Mouse (Mus musculus): ENCODE results near the gene Ttc30a2. TPM values are rescaled to one million over a fixed set of nuclear protein-coding genes. Genes with fewer than 3 reads are reported as not detected.
"Not testable (repeated sequence)": the region's sequence is repeated elsewhere in the genome, so short reads cannot be mapped to it uniquely, and the experiment has no call there.

The Ttc30a2 gene
- total RNA-seq (2022) = under 1 TPM in 2 of 4 experiments, not detected in 2; 0.41 to 0.84 TPM

DNA sequence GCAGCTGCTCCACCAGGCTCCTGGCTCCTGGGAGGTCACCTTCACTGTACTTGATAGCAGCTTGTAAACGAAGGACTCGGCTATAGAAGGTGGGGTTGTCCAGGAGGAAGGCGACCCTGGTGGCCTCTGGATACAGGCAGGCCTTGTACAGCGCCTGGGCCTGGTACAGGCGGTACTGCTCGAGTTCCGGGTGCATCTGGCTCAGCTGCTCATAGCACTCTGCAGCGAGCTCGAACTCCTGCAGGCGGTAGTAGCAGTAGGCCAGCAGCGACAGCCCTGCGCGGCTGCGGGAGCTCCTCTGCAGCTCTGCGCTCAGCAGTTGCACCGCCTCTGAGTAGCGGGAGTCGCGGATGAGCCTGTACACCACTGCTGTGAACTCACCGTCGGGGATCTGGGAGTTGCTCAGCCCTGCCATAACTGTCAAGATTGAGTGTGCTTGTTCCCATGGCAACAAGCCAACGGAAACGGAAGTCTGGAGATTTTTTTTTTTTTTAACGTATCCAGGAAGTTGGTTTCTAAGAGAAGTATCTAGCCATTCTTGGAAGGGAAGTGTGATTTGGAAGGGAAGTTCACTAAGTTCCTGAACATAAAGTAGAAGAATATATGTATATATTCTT is at the start of gene Ttc30a2:
TSS of gene Ttc30a2 (minus strand) at position 419 of the 617 bp plus-strand sequence.
- not testable (repeated sequence) for DNase-seq (ENCODE audit: low spot score in 2 of 2)

DNA sequence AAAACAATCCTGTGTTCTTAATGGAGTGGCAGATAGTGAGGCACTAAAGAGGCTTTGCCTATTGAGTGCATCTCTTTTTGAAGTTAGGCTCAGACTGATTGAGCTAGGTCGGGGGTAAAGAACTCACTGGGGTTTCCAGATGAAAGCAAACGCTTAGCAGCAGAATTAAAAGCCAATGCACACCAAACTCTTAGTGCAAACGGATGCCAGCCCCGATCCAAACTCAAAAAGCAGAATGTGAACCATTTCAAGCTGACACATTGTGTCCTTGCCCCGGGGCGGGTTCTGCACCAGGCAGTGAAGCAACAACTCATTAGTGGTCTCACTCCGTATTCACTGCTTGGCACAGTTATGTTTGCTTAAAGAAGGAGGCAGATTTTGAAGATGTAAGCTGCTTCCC is 38.9 kb upstream of the Ttc30a2 start:
- no peak for DNase-seq (ENCODE audit: low spot score in 2 of 2)

DNA sequence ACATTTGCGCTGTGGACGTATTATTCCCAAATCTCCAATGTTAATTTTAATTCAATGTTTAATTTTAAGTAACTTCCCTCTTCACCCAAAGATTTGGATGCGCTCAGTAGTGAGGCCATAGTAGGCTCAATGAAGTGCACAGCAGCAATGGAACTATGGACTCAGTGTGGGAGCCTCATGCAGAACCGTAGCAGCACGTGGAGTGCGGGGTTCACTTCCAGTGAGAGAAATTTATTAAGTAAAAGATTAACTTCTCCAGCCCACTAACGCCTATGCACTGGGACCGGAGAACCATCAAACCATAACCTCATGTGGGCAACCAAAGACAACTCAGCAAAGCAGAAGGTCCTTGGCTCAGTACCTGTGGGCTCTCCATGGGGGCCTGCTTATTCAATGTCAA is 38.2 kb upstream of the Ttc30a2 start:
- no peak for DNase-seq (ENCODE audit: low spot score in 2 of 2)

DNA sequence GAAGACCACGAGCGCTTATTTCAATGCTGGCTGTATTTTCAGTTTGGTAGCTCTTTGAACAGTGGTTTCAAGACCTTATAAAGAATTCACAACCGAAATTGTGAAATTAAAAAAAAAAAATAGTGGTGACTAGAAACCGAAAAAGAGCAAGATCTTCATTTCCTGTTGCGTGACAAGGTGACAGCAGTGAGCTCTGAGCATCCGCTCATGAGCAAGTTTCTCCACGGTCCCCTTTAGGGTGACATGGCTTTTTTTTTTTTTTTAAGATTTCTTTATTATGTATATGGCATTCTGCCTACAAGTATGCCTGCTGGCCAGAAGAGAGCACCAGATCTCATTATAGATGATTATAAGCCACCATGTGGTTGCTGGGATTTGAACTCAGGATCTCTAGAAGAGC is 37.5 kb upstream of the Ttc30a2 start:
- DNase-seq (ENCODE audit: low spot score in 2 of 2) = no peak

DNA sequence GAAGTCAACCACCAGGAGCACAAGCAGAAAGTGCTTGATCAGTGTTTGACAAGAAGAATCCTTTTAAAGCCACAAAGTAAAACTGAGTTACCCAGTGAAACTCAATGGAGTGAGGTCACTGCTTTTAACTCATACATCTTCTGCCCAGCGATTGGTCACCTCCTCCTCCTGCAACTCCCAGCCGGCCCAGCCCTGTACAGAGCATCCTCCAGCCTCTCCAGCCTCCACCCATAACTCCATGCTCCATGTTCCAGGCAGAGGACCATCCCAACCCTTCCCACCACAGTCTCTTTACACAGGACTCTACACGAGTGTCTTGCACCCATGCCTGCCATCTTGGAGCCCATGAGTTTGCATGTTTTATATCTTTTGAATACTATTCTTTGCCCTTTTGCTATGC is 36.7 kb upstream of the Ttc30a2 start:
- no peak for DNase-seq (ENCODE audit: low spot score in 2 of 2)

DNA sequence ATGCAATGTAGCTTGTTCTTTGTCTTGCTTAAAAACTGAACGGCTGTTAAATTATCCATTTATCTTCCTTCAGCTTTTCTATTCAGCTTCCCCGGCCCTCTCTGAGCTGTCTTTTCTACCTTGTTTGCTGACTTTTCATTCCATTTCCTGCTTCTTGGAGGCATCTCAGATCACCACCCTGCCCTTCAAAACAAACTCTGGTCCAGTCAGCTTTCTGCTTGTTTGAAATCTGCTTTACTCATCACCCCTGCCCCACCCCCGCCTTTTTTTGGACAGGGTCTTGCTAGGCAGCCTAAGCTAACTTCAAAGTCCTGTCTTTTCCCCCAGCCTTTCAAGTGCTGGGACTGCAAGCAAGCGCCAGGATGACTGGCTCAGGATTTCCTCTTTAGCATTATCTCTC is 28.2 kb upstream of the Ttc30a2 start:
- DNase-seq (ENCODE audit: low spot score in 2 of 2) = no peak

DNA sequence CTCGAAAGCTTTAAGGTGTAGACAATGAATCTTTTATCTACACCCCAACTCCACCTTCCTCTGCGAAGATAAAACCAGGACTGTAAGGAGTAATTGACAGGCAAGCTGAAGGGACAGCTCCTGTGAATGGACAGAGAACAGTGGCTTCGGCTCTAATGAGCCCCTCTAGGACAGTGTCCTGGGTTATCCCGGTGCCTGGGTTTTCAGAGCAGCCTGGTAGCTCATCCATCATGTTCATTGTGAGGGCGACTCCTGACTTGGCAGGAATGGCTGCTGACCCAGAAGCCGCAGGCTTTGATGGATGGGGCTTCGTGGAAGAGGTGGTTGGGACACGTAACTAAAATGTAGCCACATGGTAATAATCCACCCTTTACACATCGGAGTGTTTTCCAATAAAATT is 24.9 kb upstream of the Ttc30a2 start:
- no peak for DNase-seq (ENCODE audit: low spot score in 2 of 2)

DNA sequence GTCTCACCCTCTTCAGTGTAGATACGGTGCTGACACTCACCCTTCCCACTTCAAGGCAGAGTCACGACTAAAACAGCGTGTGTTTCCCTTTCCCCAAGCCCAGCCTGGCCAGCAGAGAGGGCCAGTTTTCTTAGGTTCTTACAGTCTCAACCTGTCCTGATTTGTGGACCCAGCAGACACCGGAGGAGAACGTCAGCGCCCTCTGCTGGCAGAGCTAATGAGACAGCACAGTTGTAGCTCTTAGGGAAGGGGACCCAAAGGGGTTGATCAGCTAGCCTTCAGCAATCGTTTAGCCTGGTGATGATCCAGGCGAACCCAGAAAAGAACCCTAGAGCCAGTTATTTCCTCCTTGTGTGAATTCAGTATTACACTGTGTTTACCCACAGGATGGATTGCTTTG is 23.4 kb upstream of the Ttc30a2 start:
- DNase-seq (ENCODE audit: low spot score in 2 of 2) = peak in 1 of 2 experiments; percentile 24

DNA sequence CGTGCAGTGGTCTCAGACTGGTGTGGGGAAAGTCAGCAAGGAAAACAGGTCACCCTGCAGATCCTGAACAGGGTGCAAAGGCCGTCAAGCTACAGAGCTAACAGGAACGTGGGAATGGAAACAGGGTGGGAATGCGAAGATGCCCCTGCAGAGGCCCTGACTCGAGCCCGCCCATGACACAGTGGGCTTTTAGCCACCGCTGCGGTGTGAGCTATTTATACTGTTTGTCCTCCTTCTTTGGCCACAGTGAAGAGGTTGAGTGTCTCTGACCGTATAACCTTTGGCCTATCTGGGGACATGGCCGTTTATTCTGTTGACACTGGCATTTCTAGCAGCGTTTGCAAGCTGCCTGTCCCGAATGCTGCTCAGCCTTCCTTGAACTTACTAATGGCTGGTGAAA is 21.7 kb upstream of the Ttc30a2 start:
- no peak for DNase-seq (ENCODE audit: low spot score in 2 of 2)

DNA sequence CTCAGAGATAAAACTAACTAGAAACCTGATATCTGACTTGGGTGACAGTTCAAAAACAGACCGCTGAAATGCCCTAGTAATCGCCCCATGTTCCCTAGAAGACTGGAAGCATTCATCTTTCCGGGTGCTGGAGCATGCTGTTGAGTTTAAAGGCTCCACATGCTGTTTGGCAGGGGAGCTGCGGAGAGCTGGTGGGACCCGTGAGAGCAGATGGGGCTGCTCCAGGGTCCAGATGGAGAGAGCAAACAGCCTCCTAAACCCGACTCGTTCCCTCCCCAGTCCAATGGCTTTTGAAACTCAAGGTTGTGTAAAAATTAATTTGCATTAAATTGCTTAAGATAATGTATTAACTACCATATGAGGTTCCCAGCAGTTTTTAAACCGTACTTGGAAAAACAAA is 20.7 kb upstream of the Ttc30a2 start:
- no peak for DNase-seq (ENCODE audit: low spot score in 2 of 2)

DNA sequence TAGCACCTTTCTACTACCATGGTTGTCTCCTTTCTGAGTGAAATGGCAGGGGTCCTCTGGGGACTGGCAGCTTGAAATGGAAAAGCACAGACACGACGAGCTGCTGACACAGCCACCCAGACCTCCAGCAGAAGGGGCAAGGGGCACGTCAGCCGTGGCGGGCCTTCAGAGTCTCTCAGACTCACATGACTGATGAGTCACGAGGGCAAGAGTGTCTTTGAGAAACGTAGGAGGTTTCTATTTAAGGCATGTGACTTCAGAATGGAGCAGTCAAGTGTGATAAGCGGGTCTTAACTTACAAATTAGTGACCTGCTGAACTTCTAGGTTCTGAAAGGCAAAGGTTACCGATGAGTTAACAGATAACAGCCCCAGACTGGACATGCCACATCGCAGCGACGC is 19.8 kb upstream of the Ttc30a2 start:
- DNase-seq (ENCODE audit: low spot score in 2 of 2) = no peak

DNA sequence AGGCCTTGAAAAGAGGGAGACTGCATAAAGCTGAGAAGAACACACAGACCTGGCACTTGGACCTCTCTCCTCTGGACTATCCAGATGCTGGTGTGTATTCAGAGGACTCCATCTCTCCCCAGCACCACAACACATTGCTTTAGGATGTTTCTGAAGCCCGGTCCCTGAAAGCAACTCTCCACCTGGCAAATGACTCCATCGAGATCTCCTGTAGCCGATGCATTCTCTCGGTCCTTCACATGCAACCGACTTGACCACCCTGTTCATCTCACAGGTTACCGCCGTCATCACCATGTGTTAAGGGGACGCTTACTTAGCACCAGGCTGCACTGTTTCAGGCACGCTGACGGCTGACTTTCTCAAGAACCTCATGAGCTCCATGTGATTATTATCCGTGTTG is 16.9 kb upstream of the Ttc30a2 start:
- DNase-seq (ENCODE audit: low spot score in 2 of 2) = no peak

DNA sequence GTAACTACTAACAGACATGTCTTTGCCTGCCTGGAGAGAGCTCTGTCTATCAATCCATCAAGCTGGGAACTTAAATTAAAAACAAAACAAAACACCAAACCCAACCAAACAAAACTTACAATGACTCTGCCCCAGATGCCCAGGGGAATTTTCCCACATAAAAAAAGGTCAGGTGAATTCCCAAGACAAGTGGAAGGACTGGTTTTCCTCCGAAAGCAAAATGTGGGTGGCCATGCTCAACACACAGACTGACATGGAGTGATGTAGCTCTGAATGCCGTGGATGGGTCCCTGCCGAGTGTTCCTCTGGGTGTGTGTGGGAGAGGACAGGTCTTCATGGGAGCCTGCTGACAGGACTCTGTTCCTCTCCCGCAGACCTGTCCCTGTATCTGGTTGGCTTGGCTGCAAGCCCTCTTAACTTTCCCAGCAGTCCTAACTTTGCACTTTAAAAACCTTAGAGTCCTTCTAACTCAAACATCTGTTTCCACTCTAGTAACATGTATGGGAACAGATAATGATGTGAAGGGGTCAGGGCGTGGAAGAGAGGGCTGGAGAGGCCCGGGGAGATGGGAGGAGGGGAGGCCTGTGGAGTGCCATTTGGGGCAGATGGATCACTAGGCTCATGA is 13.7 kb upstream of the Ttc30a2 start:
- DNase-seq (ENCODE audit: low spot score in 2 of 2) = no peak

DNA sequence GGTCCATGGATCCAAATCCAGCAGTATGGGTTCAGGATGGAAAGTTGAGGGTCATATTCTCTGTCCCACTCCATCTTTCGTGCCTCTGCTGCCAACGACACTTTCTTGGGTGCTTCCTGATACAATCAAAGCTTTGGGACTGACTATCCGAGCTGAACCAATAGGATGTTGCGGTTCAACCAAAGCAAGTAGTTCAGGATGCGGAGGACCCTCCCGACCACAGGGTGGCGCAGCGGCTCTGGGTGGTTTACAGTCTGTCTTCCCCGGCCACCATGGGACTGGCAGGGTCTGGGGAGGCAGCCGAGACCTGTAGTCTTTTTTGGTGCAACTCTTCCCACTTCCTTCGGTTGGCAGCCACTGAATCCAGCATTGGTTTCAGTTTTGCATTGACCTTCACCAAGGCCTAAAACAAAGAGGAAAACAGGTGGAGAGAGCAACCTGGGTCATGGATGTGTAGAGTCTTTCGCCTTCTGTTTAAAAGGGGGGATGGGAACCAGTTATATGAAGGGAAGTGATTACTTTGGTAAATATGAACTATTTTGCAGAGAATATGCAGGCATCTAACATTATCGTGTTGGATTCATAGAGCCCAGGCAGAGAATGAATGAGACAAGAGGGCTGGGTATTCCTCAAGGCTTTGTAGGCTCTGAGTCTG is 13.0 kb upstream of the Ttc30a2 start:
- DNase-seq (ENCODE audit: low spot score in 2 of 2) = peak; percentile 23 to 31

DNA sequence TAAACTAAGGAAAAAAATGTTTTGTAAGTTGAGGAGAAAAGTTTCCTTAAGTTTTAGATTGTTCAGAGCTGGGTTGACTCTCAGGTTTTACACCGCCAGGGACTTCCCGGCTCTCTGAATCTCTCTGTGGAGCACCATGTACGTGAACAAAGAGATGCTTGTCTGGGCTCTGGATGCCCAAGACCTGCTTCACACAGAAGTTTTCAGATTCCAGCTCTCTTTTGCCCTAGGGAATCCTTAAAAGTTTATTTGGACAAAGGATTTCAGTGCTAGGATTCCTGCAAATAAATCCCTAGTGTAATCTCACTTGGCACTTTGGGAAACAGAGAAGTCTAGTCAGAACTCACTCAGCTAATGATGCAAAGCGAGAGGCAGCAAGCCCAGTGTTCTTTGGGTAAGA is 11.7 kb upstream of the Ttc30a2 start:
- no peak for DNase-seq (ENCODE audit: low spot score in 2 of 2)

DNA sequence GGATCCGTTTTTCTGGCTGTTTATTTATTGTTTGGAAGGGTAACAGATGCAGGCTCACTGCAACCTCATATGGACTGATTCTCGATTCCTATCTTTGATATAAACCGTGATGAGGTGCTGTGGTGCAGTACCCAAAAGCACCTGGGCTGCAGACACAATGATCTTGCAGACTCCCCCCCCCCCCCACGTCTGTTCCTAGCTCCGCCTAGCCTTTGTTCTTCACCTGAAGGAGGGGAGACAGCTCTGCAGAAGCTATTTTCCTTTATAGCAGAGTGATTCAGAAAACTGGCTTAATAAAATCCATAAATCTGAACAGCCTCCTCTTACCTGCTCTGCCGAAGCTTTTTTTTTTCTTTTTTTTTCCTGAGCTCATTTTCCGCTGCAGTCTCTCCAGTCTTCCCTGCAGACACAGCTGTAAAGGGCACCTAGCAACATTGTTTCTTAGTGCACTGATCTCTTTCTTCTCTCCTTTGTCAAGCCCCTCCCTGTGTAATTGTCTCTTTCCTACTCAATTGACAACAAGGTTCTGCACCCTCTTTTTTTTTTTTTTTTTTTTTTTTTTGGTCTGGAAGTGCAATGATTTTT is 10.9 kb upstream of the Ttc30a2 start:
- DNase-seq (ENCODE audit: low spot score in 2 of 2) = no peak

DNA sequence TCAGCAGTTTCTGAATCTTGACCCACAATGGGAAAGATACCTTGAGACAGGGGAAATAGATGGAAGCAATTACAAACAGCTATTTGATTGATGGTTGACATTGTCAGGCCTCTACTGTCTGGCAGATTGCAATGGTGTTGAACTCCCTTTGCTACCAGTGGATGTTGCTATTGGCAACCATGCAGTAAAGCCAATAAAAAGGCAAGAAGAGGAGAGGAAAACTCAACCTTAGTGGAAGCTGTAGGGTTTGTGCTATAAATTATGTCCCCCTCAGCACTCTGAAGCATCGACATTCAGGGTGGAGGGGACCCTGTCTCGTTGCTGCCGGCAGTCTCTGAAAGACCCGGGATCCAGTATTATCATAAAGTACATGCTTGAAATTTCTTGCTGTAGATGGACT is 10.4 kb upstream of the Ttc30a2 start:
- DNase-seq (ENCODE audit: low spot score in 2 of 2) = no peak

DNA sequence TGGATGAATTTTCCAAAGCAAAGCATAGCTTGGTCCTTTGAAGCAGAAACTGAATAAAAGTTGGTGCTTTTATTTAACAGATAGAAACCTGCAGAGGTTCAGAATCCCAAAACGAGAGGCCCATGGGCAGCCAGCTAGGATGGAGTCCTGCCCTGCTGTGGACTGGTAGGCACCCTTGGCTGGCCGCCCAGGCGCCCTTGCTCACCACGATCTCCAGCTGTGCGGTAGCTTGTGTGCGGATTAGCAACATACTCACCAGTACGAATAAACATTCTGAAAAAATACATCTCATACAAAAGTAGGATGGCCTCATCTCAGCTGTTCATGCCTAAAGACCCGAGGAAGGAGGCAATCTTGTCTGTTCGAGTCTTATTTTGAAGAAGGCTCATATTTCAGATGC is 9.8 kb upstream of the Ttc30a2 start:
- no peak for DNase-seq (ENCODE audit: low spot score in 2 of 2)

DNA sequence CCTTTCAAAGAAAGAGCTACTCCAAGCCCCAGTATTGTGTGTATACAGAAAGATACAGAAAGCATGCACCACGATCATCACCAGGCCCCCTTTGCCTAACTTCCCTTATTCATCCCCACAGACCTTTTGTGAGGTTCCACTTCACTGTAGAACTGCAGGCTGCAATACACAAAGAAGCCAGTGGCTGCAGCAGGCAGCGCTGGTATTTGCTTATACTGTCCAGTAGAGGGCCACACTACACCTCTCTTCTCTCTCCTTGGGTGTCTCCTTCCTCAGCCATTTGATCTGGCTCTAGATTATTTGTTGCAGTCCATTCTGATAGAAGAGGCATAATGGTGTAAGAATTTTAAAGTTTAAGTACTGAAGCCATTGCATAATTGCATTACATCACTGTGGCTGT is 7.2 kb upstream of the Ttc30a2 start:
- peak in 1 of 2 experiments; percentile 64 for DNase-seq (ENCODE audit: low spot score in 2 of 2)

DNA sequence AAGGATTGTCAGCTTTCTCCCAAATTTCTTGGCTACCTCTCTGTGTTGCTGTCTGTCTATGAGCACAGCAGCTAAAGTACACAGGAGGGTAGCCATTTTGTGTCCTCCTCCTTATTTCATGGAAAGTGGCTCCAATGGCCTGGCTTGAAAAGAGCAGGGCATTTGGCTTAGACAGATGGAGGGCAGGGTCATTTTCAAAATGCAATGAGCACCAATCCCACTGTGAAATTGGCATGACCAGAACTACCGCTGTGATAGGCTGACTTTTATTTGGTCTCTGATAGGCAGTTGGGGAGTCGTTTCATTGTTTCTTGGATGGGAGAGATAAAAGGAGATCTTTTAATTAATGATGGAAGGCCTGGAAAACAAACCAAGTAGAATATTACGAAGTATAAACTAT is 5.9 kb upstream of the Ttc30a2 start:
- no peak for DNase-seq (ENCODE audit: low spot score in 2 of 2)

DNA sequence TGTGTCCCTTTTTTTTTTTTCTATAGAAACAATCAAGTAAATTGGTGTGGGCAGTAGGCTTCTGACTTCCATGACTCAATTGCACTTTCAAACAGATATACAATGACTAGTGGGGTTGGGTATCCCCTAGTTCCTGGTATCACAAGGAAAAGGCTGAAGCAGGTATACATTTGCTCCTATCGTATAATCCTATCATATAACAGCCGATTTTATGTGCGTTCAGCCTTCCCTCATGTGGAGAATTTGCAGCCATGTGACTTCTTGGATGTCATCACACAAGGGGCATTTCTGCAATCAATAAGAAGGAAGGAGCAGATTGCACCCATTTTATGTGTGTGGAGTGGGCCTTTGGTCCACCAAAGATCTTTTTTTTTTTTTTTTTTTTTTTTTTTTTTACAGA is 5.1 kb upstream of the Ttc30a2 start:
- DNase-seq (ENCODE audit: low spot score in 2 of 2) = no peak

DNA sequence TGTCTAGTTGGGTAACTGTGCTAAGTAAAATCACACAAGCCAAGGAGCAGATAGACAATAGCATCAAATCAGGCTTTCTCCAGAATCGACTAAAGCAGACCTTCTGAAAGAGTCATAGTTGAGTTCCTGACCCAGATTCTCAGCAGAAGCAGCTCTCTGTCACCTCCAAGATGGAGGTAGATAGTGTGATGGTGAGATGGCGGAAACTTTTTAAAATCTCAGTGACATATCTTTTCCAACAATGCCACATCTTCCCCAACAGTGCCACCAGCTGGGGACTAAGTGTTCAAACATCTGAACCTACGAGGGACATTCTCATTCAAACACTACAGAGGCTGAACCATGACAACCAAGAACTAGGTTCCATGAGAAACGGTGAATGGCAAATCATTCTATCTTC is 4.7 kb upstream of the Ttc30a2 start:
- no peak for DNase-seq (ENCODE audit: low spot score in 2 of 2)
